Mouse (Mus musculus) embryonic fibroblast, embryonic 13.5 days (primary cell): ENCODE measurements around the gene Plekhm2.

Experiments used
- CTCF ChIP-seq: IDR thresholded peaks from 2 replicates; pipeline ENCODE4 v1.5.1; 2011; ENCODE audit warnings: mild to moderate bottlenecking, control low read depth, low read length, moderate library complexity, borderline replicate concordance; ENCODE audit not compliant: insufficient read depth
- POLR2A ChIP-seq: IDR thresholded peaks from 2 replicates; pipeline ENCODE4 v1.6.1; 2011; ENCODE audit warnings: low read depth, mild to moderate bottlenecking, control low read depth, low read length, moderate library complexity

- no peak for TF ChIP-seq POLR2A
- peak; percentile 31; the same call in 1 of the 2 replicates for TF ChIP-seq CTCF
Measured at GRCm38 (mm10) chr4:141659739-141660138, 5.0 kb downstream of the Plekhm2 start.
